Mouse (Mus musculus) CH12.LX (cell line): ENCODE data around the gene Plcb1. TPM values are rescaled to one million over a fixed set of nuclear protein-coding genes. Genes with fewer than 3 reads are reported as not detected.

Experiments used
- DNase-seq: peaks from one replicate; pipeline ENCODE4 v3.0.0-alpha.2; 2013; ENCODE audit errors: extremely low read depth
- H3K27ac ChIP-seq: 2 replicates; pipeline ENCODE4 v1.5.1; 2012; ENCODE audit warnings: low read depth, mild to moderate bottlenecking, control low read depth, moderate library complexity; ENCODE audit not compliant: insufficient read depth
- H3K27me3 ChIP-seq: replicated peaks from 2 replicates; pipeline ENCODE3; 2012; ENCODE audit warnings: inconsistent platforms
- H3K36me3 ChIP-seq, 2 experiments: replicated peaks in 1 of 2; 2 replicates each; pipeline versions ENCODE3 to v1.6.1; 2012; ENCODE audit warnings: inconsistent platforms in 1 of 2, low read length in 1 of 2, mild to moderate bottlenecking in 1 of 2, mixed read lengths in 1 of 2, moderate library complexity in 1 of 2; ENCODE audit not compliant: control insufficient read depth in 1 of 2, insufficient read depth in 1 of 2
- H3K4me1 ChIP-seq, 2 experiments: 2 replicates each; pipeline ENCODE4 v1.6.1; 2012; ENCODE audit warnings: inconsistent platforms in 1 of 2, moderate library complexity in 1 of 2; ENCODE audit not compliant: insufficient read depth in 2 of 2, control insufficient read depth in 1 of 2
- H3K4me2 ChIP-seq: 2 replicates; pipeline ENCODE4 v1.6.1; 2012; ENCODE audit warnings: low read depth, mild to moderate bottlenecking, control low read depth; ENCODE audit not compliant: poor library complexity, insufficient read depth, severe bottlenecking
- H3K4me3 ChIP-seq, 3 experiments: fragments of 150-350 bp in 1 of 3; sonication (generic) in 1 of 3; replicated peaks in 1 of 3; 2 replicates each; pipeline versions ENCODE3 to v1.5.1; 2011 to 2012; ENCODE audit warnings: low read depth in 2 of 3, low read length in 2 of 3, mild to moderate bottlenecking in 2 of 3, moderate library complexity in 2 of 3, control low read depth in 1 of 3, improper control_type of control experiment in 1 of 3, inconsistent platforms in 1 of 3, mixed read lengths in 1 of 3; ENCODE audit not compliant: poor library complexity in 1 of 3
- H3K79me2 ChIP-seq: replicated peaks from 2 replicates; pipeline ENCODE4 v1.6.1; 2012; ENCODE audit warnings: mild to moderate bottlenecking, moderate library complexity; ENCODE audit not compliant: control insufficient read depth, poor library complexity, insufficient read depth, severe bottlenecking; ENCODE audit errors: extremely low read depth
- H3K9ac ChIP-seq: 2 replicates; pipeline ENCODE4 v1.6.1; 2012; ENCODE audit warnings: low read depth, mild to moderate bottlenecking, control low read depth, moderate library complexity; ENCODE audit not compliant: insufficient read depth
- H3K9me3 ChIP-seq: replicated peaks from 2 replicates; pipeline ENCODE3; 2012; ENCODE audit warnings: low read length, inconsistent platforms, mixed read lengths
- CTCF ChIP-seq, 2 experiments: IDR thresholded peaks in 1 of 2; conservative IDR thresholded peaks in 1 of 2; 2 replicates each; pipeline ENCODE4 v1.5.1; 2011 to 2012; ENCODE audit warnings: low read depth in 2 of 2, low read length in 2 of 2, improper control_type of control experiment in 1 of 2, inconsistent platforms in 1 of 2, mild to moderate bottlenecking in 1 of 2, moderate library complexity in 1 of 2
- E2F4 ChIP-seq: IDR thresholded peaks from 2 replicates; pipeline ENCODE4 v1.6.1; 2011; ENCODE audit warnings: low read depth, low read length, improper control_type of control experiment; ENCODE audit not compliant: insufficient replicate concordance
- ETS1 ChIP-seq: conservative IDR thresholded peaks from 2 replicates; pipeline ENCODE4 v1.6.1; 2012; ENCODE audit warnings: low read depth, mild to moderate bottlenecking, inconsistent platforms, low read length, improper control_type of control experiment, moderate library complexity
- IRF4 ChIP-seq: IDR thresholded peaks from 2 replicates; pipeline ENCODE4 v1.6.1; 2014; ENCODE audit warnings: low read depth, mild to moderate bottlenecking, inconsistent platforms, low read length, improper control_type of control experiment
- JUN ChIP-seq: IDR thresholded peaks from 2 replicates; pipeline ENCODE4 v1.6.1; 2011; ENCODE audit warnings: low read depth, mild to moderate bottlenecking, low read length, improper control_type of control experiment, moderate library complexity; ENCODE audit not compliant: insufficient read depth
- JUND ChIP-seq: conservative IDR thresholded peaks from 2 replicates; pipeline ENCODE4 v1.6.1; 2011; ENCODE audit warnings: low read depth, low read length, improper control_type of control experiment
- MAX ChIP-seq: IDR thresholded peaks from 2 replicates; pipeline ENCODE4 v1.6.1; 2011; ENCODE audit warnings: low read length, improper control_type of control experiment
- MEF2A ChIP-seq: IDR thresholded peaks from 2 replicates; pipeline ENCODE4 v1.6.1; 2014; ENCODE audit warnings: low read depth, mild to moderate bottlenecking, inconsistent platforms, low read length, improper control_type of control experiment, borderline replicate concordance
- NELFE ChIP-seq: IDR thresholded peaks from 2 replicates; pipeline ENCODE4 v1.6.1; 2011; ENCODE audit warnings: low read depth, low read length, improper control_type of control experiment
- POLR2AphosphoS2 ChIP-seq: IDR thresholded peaks from 2 replicates; pipeline ENCODE4 v1.6.1; 2011; ENCODE audit warnings: low read depth, low read length, improper control_type of control experiment
- SMC3 ChIP-seq: IDR thresholded peaks from 2 replicates; pipeline ENCODE4 v1.6.1; 2011; ENCODE audit warnings: low read depth, low read length, improper control_type of control experiment
- UBTF ChIP-seq: IDR thresholded peaks from 2 replicates; pipeline ENCODE4 v1.6.1; 2012; ENCODE audit warnings: low read depth, mild to moderate bottlenecking, inconsistent platforms, low read length, improper control_type of control experiment, moderate library complexity
- ZKSCAN1 ChIP-seq: IDR thresholded peaks from 2 replicates; pipeline ENCODE4 v1.6.1; 2012; ENCODE audit warnings: low read depth, inconsistent platforms, low read length, improper control_type of control experiment, borderline replicate concordance
- ZMIZ1 ChIP-seq: IDR thresholded peaks from 2 replicates; pipeline ENCODE4 v1.6.1; 2012; ENCODE audit warnings: low read depth, mild to moderate bottlenecking, inconsistent platforms, low read length, improper control_type of control experiment
- ZNF384 ChIP-seq: IDR thresholded peaks from 2 replicates; pipeline ENCODE4 v1.6.1; 2012; ENCODE audit warnings: low read depth, low read length, improper control_type of control experiment, inconsistent platforms
- dilution Hi-C: fragments of 300-500 bp; cut with MboI; formaldehyde crosslinking; loops from 2 replicates; pipeline ENCODE4 v1.14.3; 2020; ENCODE audit warnings: low sequenced_read_pairs; ENCODE audit not compliant: extremely low pct_unique_long_range_greater_than_20kb, extremely low pct_ligation_motif_present
- in situ Hi-C: fragments of 300-500 bp; cut with MboI; formaldehyde crosslinking; loops from 3 replicates; pipeline ENCODE4 v1.14.3; 2019; ENCODE audit warnings: low sequenced_read_pairs, low pct_ligation_motif_present, low pct_unique_long_range_greater_than_20kb, mixed read lengths
- polyA plus RNA-seq: library from polyadenylated mRNA; unstranded; fragments of >175 nt; gene quantifications from 2 replicates; pipeline ENCODE4 v1.2.1, GENCODE M21; 2012; ENCODE audit warnings: low read depth; ENCODE audit not compliant: insufficient read length
- total RNA-seq, 2 experiments: library from RNA; depleted of rRNA; stranded (reverse); fragments of 300-350 nt in 1 of 2; fragments of >200 nt in 1 of 2; gene quantifications; 2 replicates each; pipeline ENCODE4 v1.2.3; 2012 to 2014

Plcb1 gene
- total and polyA plus RNA-seq, 3 experiments = not detected

DNA sequence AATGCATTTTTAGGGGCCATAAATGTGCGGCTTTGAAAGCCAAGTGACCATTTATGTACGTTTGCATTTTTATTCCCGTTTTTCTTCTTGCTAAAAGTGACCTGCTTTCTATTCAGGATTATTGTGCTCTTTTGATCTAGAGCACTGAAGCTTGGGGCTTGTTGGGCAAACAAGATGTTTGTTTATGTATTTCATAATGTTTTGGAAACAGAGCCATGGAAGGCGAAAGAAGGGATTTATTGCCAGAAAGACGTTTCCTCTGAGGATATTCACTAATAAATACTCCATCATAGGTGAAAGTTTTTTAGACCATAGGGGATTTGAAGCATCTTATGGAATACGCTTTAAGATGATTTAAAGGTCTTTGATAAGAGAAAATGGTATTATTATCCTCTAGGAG is 35.3 kb downstream of the Plcb1 start:
- H3K27me3 ChIP-seq = no peaks in the 10 kb centered on the region
- no peak overlapping the region for H3K27ac ChIP-seq
- H3K4me1 ChIP-seq = no peaks in the 10 kb centered on the region
- H3K4me2 ChIP-seq = no peak overlapping the region
- H3K79me2 ChIP-seq = no peaks in the 10 kb centered on the region
- TF ChIP-seq JUND (no peak), ZKSCAN1 (no peak)
- TF ChIP-seq, all 38 proteins: peak for 0
- dilution Hi-C loops (no loop called here), in situ Hi-C loops (no loop called here)
- H3K36me3 ChIP-seq = no peaks in the 10 kb centered on the region
- no peak overlapping the region for H3K4me3 ChIP-seq
- no peak overlapping the region for H3K9ac ChIP-seq
- DNase-seq = no peak
- peaks cover 46% of the 10 kb centered on the region for H3K9me3 ChIP-seq

DNA sequence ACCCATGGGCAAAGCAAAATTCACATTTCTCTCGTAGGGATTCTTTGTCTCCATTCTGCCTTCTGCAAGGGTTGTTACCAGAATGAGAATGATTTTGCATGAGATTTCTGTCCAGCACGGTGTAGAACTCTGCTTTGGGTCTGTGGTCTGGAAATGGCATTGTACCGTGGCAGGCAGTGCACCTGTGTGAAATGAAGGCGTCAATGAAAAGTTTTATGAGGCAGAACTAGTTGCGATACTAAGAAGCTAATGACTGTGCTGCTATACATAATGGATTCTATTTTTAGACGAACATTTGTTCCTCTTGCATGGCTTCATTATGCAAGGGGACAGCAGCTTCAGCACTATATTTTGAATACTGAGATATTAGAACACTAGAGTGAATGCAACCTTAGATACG is 39.8 kb downstream of the Plcb1 start:
- H3K36me3 ChIP-seq = no peaks in the 10 kb centered on the region
- no peaks in the 10 kb centered on the region for H3K4me1 ChIP-seq
- dilution Hi-C loops = no loop called here
- no peak overlapping the region for H3K9ac ChIP-seq
- H3K9me3 ChIP-seq = peaks cover 53% of the 10 kb centered on the region
- DNase-seq = no peak
- no peak overlapping the region for H3K4me3 ChIP-seq
- TF ChIP-seq JUN (no peak), SMC3 (no peak), E2F4 (no peak), ZNF384 (no peak), ETS1 (no peak), IRF4 (no peak), UBTF (no peak), MEF2A (no peak), MAX (no peak)
- in situ Hi-C loops = no loop called here
- H3K27ac ChIP-seq = no peak overlapping the region
- H3K79me2 ChIP-seq = no peaks in the 10 kb centered on the region
- H3K27me3 ChIP-seq = no peaks in the 10 kb centered on the region
- H3K4me2 ChIP-seq = no peak overlapping the region

DNA sequence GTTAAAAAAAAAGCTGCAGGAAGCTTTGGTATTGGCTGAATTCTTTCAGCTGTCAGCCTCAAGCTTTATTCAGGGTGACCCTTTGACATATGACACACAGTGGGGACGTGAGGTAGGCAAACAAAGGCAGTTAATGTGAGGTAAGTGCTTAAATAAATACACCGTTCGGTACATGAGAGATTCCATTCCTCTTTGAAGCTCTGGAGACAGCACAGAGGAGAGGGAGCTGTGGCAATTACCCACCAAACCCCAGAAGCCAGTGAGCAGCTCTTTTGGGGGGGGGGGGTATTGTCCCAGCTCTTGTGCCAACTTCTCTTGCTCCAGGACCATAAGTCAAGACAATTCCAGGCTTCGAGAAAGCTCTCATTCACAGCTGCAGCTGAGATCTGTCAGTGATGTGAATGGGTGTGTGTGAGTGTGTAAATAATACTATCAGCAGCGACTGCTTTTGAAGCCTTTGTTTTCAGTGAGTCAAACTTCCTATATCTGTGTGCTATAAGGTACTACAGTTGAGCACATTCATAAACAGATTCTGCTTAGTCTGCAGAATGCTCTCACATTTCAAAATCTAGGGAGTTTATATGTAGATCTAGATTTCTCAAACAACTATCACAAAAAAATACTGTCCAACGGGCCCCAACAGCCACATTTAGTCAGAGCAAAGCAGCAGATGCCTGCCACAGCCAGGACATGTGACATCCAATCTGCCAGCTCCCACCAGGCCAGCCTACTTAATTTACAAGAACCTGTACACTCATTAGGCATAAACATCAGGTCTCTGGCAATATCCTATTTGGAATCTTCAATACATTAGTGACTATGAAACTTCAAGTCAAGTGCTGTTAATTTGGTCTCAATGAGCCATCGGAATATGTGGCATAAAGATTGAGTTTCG is 40.5 kb downstream of the Plcb1 start:
- Histone ChIP-seq H3K27me3 (no peaks in the 10 kb centered on the region), H3K36me3 (no peaks in the 10 kb centered on the region), H3K27ac (no peak overlapping the region), H3K4me2 (no peak overlapping the region), H3K79me2 (no peaks in the 10 kb centered on the region), H3K9ac (no peak overlapping the region), H3K4me3 (no peak overlapping the region), H3K9me3 (peaks cover 58% of the 10 kb centered on the region), H3K4me1 (no peaks in the 10 kb centered on the region)
- no peak for DNase-seq
- TF ChIP-seq UBTF = no peak
- TF ChIP-seq CTCF (conservative IDR thresholded peaks at IDR 0.05 in 1 of 2, IDR thresholded peaks at IDR 0.05 in 1 of 2; ENCODE audit: low read depth in 2 of 2, low read length in 2 of 2) = no peak
- no peak for TF ChIP-seq NELFE
- TF ChIP-seq JUND = no peak
- TF ChIP-seq MAX = no peak
- TF ChIP-seq JUN = no peak
- no peak for TF ChIP-seq POLR2AphosphoS2
- TF ChIP-seq ZMIZ1 = no peak
- in situ Hi-C loops (no loop called here), dilution Hi-C loops (no loop called here)
